Mouse (Mus musculus) lung, adult 2 months (tissue): ENCODE measurements at regions not wholly inside any gene's neighbourhood (a gene's known extent, or its start where the extent isn't known, plus 50 kb on each side); places are given as distances from the start of the nearest gene placed in this dataset.

Experiments used
- CTCF ChIP-seq: fragments of 200-500 bp; IDR thresholded peaks from 2 replicates; pipeline ENCODE4 v1.5.1; 2011; ENCODE audit warnings: mild to moderate bottlenecking, low read length, control low read depth; ENCODE audit not compliant: insufficient read depth
- POLR2A ChIP-seq: fragments of 200-500 bp; IDR thresholded peaks from 2 replicates; pipeline ENCODE4 v1.6.1; 2011; ENCODE audit warnings: low read depth, mild to moderate bottlenecking, control low read depth, low read length, borderline replicate concordance; ENCODE audit errors: extremely low read depth

DNA sequence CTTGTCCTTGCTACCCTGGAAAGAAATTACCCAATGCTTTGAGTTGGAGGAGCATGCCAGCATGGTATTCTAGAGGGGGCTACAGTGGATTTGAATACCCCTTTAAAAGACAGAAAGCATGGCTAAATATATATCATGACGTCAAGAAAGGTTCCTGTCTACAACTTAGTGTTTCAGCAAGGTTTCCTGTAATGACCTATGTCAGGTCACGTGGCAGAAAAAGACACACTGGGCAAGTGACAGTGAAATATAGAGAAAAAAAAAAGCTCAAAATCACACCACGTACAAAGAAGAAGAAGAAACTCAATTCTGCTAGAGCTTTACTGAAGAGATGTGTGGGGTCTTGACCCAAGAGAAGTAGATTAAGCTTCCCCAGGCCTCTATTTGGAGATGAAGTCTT is 167.7 kb downstream of the Plk2 start:
- TF ChIP-seq CTCF (no peak), POLR2A (no peak)
